Mouse (Mus musculus) urinary bladder, adult 2 months (tissue): ENCODE measurements around the gene Gm7029. TPM values are rescaled to one million over a fixed set of nuclear protein-coding genes. Genes with fewer than 3 reads are reported as not detected.
"Not testable (repeated sequence)": the region's sequence is repeated elsewhere in the genome, so short reads cannot be mapped to it uniquely, and the experiment has no call there.

ENCODE experiments used
- DNase-seq: peaks from one replicate; pipeline ENCODE4 v3.0.0; 2022; ENCODE audit warnings: low spot score
- polyA plus RNA-seq: library from polyadenylated mRNA; depleted of rRNA; stranded (reverse); fragments of >200 nt; gene quantifications from 2 replicates; pipeline ENCODE4 v1.2.3, GENCODE M21; 2012; rRNA removed

The Gm7029 gene
- polyA plus RNA-seq, result not detected in 2 replicates

DNA sequence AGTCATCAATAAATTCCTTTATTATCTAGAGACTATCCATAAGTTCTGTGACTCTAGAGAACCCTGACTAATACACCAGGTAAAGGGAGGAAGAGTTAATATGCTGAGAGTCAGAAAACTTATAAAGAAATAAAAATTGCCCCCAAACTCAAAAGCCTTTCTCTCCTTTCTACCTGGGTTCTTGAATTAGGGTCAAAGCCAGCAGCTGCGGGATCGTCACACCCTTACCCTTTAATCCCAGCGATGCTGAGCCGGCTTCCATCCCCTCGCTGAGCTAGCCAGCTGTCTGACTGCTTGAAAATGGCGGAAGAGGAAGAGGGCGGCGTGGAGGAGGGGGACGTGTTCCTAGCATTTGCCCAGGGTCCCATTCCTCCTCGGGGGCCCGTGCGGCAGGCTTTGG is at the start of gene Gm7029:
Gm7029 (plus strand) TSS at position 301 of the 400 bp plus-strand sequence.
- DNase-seq, result not testable (repeated sequence)

DNA sequence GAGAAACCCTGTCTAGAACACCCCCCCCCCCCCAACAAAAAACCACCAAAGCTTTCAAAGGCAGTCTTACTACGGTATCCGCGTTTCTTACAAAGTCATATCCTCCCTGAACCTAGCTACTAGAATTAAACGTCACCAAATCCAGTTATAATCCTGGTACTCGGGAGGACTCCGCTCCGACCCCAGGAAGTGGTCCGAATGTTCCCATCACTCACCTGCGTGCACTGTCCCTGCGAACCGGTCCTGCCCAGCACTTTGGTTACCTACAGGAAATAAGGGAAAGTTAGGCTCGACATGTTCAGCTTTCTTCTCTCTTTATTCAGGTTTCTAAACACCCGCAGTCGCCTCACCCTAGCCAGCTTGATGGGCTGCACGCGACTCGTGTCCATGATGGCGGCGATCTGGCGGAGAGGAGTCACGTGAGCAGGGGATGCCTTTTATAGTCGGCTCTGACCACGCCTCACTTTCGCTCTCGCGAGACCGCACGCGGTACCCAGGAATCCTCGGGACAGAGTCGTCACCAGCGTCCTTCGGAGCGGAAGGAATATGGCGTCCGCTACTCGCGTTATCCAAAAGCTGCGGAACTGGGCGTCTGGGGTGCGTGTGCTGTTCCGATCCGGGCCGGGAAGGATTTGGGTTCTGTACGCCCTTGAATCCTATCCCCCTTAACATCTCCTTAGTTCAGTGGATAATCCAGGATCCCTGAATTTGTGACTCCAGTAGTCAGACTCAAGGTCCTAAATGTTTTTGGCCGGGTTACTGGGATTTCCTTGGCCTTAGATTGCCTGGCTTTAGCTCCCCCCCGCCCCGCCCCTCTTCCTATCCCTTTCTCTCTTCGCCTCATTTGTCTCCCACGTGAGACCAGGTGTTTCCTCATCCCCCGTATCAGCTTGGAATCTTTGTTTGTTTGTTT is 49.3 kb upstream of the Gm7029 start, which contains the start of the genes Rps28 and Ndufa7:
Rps28 (minus strand) TSS at position 479 of the 913 bp plus-strand sequence.
Ndufa7 (plus strand) TSS at position 489 of the 913 bp plus-strand sequence.
- peak; percentile 96 for DNase-seq

DNA sequence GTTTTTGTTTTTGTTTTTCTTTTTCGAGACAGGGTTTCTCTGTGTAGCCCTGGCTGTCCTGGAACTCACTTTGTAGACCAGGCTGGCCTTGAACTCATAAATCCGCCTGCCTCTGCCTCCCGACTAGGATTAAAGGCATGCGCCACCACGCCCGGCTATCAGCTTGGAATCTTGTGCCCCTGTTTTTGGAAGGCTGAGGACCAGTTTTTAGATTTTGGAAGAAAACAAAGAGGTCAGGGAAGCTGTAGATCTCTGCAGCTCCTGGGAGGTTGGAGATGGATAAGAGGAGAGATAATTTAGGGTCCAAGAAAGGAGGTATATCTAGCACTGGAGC is 48.7 kb upstream of the Gm7029 start:
- not testable (repeated sequence) for DNase-seq

DNA sequence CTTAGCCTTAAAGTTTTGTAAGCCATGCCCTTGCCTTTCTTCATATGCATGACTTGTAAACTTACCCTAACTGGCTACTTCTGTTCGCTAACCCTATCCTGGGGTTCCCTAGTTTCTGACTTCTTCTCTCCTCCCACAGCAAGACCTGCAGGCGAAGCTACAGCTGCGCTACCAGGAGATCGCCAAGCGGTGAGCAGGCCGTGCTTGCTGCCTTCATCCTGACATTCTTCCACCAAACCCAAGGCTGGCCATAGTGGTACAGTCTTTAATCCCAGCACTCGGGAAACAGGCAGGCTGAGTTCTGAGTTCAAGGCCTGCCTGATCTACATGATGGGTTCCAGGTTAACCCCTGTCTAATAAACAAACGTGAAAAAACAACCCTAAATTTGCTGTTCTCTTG is 48.2 kb upstream of the Gm7029 start:
- no peak for DNase-seq

DNA sequence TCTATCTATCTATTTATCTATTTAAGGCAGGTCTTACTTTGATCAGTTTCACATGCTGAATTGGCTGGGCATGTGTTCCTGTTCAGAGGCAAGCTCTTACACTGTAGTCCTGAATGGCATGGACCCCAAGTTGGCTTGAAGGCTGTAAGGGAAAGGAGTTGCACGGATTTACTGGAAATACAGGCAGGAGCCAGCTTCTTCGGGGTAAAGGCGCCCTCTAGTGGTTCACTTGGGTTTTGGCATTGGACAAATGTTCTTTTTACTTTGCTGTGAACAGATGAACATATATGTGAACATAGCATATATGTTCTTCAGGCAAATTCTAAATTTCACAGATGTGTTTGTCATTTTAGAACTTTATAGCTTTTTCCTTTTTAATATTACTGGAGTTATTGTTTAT is 46.8 kb upstream of the Gm7029 start:
- no peak for DNase-seq

DNA sequence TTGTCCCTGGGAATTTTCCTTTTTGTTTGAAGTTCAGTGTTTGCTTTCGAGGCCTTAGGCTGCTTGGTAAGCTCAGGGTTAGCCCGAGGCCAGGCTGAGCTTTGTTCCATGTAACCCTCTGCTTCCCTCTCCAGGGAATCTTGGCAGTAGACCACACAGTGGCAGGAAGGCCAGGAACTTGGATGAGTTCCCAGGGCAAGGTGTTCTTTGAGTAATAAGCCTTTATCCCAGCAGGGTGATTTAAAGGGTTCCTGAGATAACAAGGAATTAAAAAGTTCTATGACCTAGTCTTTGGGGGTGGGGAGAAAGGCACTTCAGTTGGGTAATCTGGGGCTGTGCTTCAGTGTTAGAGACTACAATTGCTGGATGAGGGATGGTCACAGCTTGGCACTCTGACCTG is 44.7 kb upstream of the Gm7029 start:
- DNase-seq, result no peak

DNA sequence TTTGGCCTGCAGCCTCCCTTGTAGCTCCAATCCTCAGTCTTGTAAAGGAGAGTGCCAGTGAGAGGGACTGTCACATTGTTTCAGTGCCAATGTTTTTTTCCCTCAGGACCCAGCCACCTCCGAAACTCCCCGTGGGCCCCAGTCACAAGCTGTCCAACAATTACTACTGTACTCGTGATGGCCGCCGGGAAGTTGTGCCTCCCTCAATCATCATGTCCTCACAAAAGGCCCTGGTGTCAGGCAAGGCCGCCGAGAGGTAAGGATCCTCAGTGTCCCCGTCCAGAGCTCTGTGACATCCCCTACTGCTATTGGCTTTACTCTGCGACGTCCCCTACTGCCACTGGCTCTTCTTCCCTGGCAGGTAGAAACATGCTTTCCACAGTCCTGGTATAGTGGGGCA is 44.1 kb upstream of the Gm7029 start:
- DNase-seq, result no peak

DNA sequence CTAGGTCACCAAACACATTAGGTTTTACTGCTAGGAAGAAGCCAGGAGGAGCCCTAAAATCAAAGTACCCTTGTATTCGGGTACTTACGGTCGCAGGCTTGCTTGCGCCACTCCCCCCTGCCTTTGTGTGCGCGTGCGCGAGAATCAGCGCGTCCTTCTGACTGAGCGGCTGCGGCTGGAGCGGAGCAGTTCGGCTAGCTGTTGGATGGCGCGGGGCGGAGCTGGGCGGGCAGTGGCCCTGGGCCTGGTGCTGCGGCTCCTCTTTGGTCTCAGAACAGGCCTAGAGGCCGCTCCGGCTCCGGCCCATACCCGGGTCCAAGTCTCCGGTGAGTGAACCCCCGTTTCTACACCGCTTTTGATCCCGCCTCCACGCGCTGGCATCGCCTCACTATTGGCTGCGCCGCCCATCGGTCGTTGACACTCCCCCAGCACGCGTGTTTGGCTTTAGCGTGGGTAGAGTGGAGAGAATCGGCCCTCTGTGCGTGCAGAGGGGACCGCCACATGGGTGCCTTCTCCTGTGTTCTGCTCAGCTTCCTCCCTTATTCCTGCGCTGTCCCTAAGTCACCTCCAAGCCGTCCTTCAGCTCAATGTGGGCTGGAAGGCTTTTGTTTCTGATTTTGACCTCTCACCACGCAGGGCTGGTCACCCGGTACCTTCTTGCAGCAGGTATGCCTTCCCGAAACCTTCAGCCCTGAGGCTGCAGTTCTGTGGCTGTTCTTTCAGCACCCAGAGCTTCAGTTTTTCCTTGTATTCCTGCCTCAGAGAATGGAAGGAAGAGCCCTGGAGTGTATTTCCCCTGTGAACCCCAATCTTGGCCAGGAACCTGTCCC is 30.5 kb upstream of the Gm7029 start, which contains the start of gene Cd320:
Cd320 (plus strand) TSS at position 126 of the 830 bp plus-strand sequence.
- peak; percentile 89 for DNase-seq

DNA sequence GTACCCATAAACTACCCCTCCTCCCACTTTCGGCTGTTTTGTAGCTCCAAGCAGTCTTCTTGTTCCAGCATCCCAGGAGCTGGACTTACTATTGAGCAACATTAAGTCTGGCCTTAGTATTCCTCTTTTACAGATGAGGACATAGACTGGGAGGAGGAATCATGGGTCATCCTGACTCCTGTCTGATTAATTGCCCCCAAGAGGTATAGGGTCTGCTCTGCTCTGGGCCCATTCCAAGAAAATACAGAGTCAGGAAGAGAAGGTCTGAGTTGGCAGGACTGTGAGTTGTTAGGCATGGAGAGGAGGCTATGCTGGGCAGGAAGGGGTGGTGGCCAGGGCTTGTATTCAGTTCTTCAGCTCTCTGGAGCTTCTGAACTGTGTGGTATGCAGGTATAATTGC is 29.4 kb upstream of the Gm7029 start:
- DNase-seq, result no peak

DNA sequence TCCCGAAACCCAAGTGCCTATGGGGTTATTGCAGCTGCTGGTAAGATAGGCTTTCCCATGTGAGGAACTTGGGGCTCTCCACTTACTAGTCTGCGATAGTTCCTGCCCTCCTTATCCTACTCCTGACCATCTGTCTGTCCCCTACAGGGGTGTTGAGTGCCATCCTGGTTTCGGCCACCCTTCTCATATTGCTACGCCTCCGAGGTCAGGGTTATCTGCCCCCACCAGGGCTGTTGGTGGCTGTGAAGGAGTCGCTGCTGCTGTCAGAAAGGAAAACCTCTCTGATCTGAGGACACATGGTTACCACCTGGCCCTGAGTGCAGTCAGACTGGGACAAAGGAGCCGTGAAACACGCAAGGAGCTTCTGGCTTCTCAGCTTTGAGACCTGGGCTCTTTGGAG is 25.5 kb upstream of the Gm7029 start:
- no peak for DNase-seq

DNA sequence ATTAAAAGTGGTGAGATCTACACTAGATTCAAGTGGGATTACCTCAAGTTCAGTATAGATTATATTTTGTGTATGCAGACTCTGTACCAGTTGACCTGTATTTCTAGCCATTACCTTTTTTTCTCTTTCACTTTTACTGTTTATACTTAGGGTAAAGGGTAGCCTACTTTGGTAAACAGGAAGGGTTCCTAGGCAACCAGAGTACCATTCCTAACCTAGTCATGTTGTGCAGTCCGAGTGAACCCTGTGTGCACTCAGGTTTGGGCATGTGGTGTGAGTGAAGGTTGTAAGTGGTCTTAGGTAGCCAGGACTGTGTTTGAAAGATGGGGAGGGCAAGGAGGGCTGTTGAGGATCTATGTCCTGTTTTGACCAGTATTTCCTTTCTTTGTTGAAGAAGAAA is 22.3 kb upstream of the Gm7029 start:
- DNase-seq, result no peak

DNA sequence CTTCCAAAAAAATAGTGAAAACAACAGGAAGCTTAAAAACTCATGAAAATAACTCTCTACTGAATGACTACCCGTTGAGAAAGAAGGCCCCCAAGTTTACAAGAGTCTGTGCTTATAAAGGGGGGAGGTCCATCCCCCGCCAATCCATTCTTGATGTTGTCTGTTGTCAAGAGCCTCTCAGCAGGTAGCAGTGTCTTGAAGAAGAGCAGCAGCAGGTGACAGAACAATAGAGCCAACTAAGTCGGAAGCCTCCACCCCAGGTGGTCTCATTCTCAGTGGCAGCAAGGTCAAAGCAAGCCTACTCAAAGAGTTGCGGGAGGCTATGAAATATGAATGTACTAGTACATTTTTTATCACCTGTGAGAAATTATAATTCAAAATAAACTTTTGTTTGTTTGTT is 15.8 kb upstream of the Gm7029 start:
- no peak for DNase-seq

DNA sequence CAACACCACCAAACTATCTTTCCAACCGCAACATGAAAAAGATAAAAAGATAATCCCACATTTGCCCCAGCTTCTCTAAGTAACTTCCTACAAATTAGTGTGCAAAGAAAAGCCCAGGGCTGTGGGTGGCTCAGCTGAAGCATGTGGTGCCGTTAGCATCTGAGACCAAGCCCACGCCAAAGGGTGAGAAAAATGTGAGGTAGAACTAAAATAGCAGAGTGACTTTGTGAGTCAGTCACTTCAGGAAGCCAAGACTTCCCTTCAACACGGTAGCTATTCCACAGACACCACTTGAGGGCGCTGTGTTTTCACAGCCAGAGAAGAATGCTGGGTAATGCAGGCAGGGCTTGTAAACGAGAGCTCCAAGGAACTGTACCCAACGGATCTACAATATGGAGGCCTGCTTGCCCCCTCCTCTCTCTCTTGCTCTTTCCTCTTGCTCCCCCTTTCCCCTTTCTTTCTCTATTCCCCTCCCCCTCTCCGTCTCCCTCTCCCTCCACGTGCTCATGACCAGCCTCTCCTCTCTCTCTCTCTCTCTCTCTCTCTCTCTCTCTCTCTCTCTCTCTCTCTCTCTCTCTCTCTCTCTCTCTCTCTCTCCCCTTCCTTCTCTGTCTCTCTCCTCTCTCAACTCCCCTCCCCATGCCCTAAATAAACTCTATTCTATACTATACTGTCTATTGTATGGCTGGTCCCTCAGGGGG is 8.2 kb upstream of the Gm7029 start:
- no peak for DNase-seq

DNA sequence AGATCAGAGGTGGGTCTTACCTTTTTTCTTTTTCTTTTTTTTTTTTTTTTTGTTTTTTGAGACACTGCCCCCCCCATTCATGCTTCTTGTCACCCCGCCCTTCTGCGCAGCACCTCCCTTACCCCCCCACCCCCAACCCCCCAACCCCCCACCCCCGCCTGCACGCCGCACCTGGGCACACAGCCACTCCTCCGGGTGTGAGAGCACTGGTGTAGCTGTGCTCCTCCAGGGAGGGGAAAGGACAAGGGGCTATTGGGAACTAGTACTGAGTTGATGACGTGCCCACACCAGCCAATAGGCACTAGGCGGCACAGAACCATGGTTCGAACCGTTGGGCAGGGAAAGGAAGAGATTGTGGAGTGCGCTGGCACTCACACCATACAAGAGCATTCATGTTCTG is 774 bp downstream of the Gm7029 start:
- DNase-seq, result no peak

DNA sequence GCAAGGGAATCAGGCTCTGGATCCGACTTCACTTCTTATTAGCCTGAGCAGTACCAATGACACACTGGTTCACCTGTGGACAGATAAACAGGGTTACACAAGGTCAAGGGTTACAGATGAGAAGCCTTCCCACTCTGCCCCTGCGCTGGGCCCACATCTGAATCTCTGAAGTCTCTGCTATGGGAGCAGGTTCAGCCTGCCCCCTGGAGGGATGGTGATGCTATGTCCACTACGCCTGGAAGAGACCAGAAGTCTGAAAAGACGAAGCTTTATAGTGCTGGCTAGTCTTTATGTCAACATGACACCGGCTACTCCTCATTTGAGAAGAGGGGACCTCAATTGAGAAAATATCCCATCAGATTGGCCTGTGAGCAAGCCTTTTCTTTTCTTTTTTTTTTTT is 2.2 kb downstream of the Gm7029 start:
- DNase-seq, result not testable (repeated sequence)

DNA sequence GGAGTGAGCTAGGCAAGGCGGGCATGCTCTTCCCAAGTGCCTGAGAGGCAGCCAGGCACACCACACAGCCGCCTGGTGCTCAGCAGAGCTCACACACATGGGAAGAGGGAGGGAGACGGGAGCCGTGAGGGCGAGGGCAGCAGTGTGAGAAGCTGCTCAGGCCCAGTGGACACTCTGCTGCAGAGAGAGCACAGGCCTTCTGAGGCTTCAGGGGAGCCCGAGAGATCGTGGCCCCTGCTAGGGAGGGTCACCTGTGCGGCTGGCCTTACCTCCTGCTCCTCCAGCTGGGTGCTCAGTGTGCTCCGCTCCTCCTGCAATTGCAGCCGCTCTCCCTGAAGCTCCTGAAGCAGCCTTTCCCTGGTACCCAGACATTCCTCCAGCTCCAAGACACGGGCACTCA is 10.7 kb downstream of the Gm7029 start:
- not testable (repeated sequence) for DNase-seq

DNA sequence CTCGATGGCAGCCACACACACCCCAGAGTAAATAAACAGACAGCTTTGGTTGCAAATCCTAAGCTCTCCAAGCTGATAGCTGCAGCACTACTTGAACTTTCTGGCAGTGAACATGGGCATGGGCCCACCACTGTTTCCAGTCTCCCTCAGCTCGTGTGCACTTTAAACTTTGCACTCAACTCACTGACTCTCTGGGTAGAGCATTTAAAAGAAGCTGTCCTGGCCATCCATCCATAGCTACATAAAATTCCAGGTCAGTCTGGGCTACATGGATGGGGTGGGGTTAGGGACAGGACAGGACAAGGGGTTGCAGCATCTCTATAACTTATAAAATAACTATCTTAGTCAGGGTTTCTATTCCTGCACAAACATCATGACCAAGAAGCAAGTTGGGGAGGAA is 14.2 kb downstream of the Gm7029 start:
- not testable (repeated sequence) for DNase-seq

DNA sequence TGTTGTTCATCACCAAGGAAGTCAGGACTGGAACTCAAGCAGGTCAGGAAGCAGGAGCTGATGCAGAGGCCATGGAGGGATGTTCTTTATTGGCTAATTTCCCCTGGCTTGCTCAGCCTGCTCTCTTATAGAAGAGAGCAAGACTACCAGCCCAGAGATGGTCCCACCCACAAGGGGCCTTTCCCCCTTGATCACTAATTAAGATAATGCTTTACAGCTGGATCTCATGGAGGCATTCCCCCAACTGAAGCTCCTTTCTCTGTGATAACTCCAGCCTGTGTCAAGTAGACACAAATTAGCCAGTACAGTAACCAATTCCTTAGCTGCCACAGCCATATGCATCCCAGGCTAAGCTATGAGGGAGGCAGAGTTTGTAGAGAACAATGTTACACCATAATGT is 14.6 kb downstream of the Gm7029 start:
- DNase-seq, result not testable (repeated sequence)

DNA sequence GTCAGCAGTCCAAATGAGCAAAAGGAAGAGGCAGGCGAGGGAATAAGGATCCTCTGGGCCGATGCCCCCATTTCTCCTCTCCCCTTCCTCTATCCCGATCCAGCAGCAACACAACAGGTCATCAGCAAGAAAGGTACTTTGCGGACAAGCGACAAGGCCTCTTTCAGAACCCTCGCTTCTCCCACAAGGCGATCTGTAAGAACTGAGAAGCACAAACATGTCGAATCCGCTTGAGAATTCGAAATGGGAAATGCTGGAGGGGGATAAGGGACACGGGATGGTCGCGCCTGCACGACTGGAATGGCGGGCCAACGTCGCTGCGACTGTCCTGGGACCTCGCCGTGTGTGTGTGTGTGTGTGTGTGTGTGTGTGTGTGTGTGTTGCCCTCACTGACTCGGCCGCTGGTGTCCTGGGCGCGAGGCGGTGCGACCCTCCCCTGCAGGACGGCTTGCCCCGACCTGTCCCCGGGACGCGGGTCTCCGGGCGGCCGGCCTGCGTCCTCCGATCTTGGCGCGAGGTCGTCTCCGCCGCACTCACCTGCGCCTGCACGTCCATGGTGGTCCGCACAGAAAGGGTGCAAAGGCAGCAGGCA is 16.4 kb downstream of the Gm7029 start:
- not testable (repeated sequence) for DNase-seq

DNA sequence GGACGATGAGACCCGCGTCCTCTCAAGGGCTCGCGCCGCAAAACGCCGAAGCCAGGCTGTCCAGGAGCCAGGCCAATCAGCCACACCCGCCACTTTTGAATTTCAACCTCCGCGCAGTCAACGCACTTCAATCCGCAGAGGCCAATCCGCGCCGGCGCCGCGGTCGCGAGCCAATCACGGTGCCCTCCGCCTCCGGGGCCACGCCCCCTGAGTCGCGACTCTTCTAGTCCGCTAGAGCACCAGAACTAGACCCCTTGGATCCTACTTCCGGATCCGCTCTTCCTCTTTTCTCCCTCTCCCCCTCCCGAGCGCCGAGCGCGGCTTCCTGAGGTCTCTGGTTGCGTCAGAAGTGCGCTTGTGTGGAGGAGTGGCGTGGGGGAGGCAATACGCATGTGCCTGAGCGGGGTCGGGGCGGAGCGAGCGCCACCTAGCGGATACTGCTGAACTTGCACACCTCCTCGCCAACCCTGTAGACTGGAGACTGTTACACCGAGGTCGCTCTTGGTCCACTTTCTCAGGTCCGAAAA is 17.0 kb downstream of the Gm7029 start, which contains the start of gene Kifc1:
Kifc1 (minus strand) TSS at position 129 of the 527 bp plus-strand sequence.
- DNase-seq, result peak; percentile 94

DNA sequence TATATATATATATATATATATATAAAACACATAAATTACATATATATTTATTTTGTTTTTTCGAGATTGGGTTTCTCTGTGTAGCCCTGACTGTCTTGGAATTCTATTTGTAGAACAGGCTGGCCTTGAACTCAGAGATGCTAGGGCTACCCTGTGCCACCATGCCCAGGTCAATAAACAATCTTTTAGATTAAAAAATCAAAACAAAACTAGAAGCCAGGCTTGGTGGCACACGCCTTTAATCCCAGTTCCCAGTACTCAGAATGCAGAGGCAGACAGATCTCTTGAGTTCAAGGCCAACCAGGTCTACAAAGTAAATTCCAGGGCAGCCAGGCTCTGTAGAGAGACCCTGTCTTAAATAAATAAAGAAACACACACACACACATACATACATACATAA is 17.7 kb downstream of the Gm7029 start:
- no peak for DNase-seq
